Mouse (Mus musculus) midbrain, embryonic 11.5 days (tissue): ENCODE measurements around the gene 9430097D07Rik. TPM values are rescaled to one million over a fixed set of nuclear protein-coding genes. Genes with fewer than 3 reads are reported as not detected.

Experiments used
- ATAC-seq: fragments of 200-750 bp; cut with Nextera tagmentation; 2 replicates; pipeline ENCODE4 v1.8.0; 2017; ENCODE audit warnings: moderate TSS enrichment, moderate library complexity; ENCODE audit not compliant: low FRiP score
- DNase-seq: peaks from one replicate; pipeline ENCODE4 v3.0.0; 2015; ENCODE audit warnings: low spot score; ENCODE audit errors: missing footprints
- H3K27ac ChIP-seq: fragments of 300-500 bp; sonication (generic); 2 replicates; pipeline ENCODE4 v1.5.1; 2014; ENCODE audit warnings: low read depth, low read length
- H3K27me3 ChIP-seq: fragments of 300-500 bp; sonication (generic); 2 replicates; pipeline ENCODE4 v1.6.1; 2014; ENCODE audit warnings: mild to moderate bottlenecking, low read length, moderate library complexity, mixed read lengths; ENCODE audit not compliant: control insufficient read depth, insufficient read depth
- H3K36me3 ChIP-seq: fragments of 300-500 bp; sonication (generic); 2 replicates; pipeline ENCODE4 v1.6.1; 2014; ENCODE audit warnings: mild to moderate bottlenecking, low read length, moderate library complexity, mixed read lengths; ENCODE audit not compliant: control insufficient read depth, insufficient read depth
- H3K4me1 ChIP-seq: fragments of 300-500 bp; sonication (generic); 2 replicates; pipeline ENCODE4 v1.6.1; 2014; ENCODE audit warnings: low read length; ENCODE audit not compliant: control insufficient read depth, insufficient read depth
- H3K4me2 ChIP-seq: fragments of 300-500 bp; sonication (generic); 2 replicates; pipeline ENCODE4 v1.6.1; 2014; ENCODE audit warnings: mild to moderate bottlenecking, moderate library complexity
- H3K4me3 ChIP-seq: fragments of 300-500 bp; sonication (generic); 2 replicates; pipeline ENCODE4 v1.5.1; 2014; ENCODE audit warnings: low read depth, low read length
- H3K9ac ChIP-seq: fragments of 300-500 bp; sonication (generic); 2 replicates; pipeline ENCODE4 v1.6.1; 2014; ENCODE audit warnings: low read length
- H3K9me3 ChIP-seq: fragments of 300-500 bp; sonication (generic); 2 replicates; pipeline ENCODE4 v1.6.1; 2016; ENCODE audit warnings: low read length; ENCODE audit not compliant: control insufficient read depth
- WGBS: fragments of 180-500 bp; shearing (Covaris S2); extraction: QIAGEN DNeasy Blood & Tissue Kit; methylation state at CpG from one replicate; pipeline ENCODE4 v1.1.7; 2014; 5-methylcytosine and 5-hydroxymethylcytosine counted together
- polyA plus RNA-seq: library from polyadenylated mRNA; unstranded; fragments of >200 nt; fragmentation: Nextera tagmentation; extraction: Ambion mirVana; gene quantifications from 2 replicates; pipeline ENCODE4 v1.2.1, GENCODE M21; 2014

Gene 9430097D07Rik
- polyA plus RNA-seq, 1 experiment from 2014 or later, result 0.49 TPM

- no peak overlapping the region for H3K9ac ChIP-seq
- no peak overlapping the region for H3K4me2 ChIP-seq
- 91% methylated on average over 4 of the region's 4 CpGs for WGBS
- H3K4me3 ChIP-seq, result no peak overlapping the region
- H3K9me3 ChIP-seq, result no peaks in the 10 kb centered on the region
- ATAC-seq (no peak), DNase-seq (no peak)
- H3K27ac ChIP-seq, result no peak overlapping the region
- H3K27me3 ChIP-seq, result no peaks in the 10 kb centered on the region
- peaks cover 29% of the 10 kb centered on the region for H3K4me1 ChIP-seq
- H3K36me3 ChIP-seq, result no peaks in the 10 kb centered on the region; the same call in 1 of the 2 replicates
Measured at GRCm38 (mm10) chr2:32541986-32542573, 33.4 kb downstream of the 9430097D07Rik start.

- Histone ChIP-seq H3K4me1 (peaks cover 36% of the 10 kb centered on the region), H3K4me3 (no peak overlapping the region), H3K27me3 (no peaks in the 10 kb centered on the region), H3K9me3 (no peaks in the 10 kb centered on the region), H3K4me2 (no peak overlapping the region), H3K36me3 (no peaks in the 10 kb centered on the region; the same call in 1 of the 2 replicates), H3K27ac (no peak overlapping the region), H3K9ac (no peak overlapping the region)
- ATAC-seq (no peak), DNase-seq (no peak)
- 97% methylated on average over 2 of the region's 2 CpGs for WGBS
Measured at GRCm38 (mm10) chr2:32541333-32541908, 34.1 kb downstream of the 9430097D07Rik start.

- H3K27ac ChIP-seq, result no peak overlapping the region
- DNase-seq, result no peak
- no peak overlapping the region for H3K9ac ChIP-seq
- no peak overlapping the region for H3K4me3 ChIP-seq
- WGBS, result 85% methylated on average over 14 of the region's 14 CpGs
- no peaks in the 10 kb centered on the region for H3K9me3 ChIP-seq
- no peak overlapping the region for H3K4me2 ChIP-seq
- H3K36me3 ChIP-seq, result no peaks in the 10 kb centered on the region
- no peak for ATAC-seq
- peaks cover 44% of the 10 kb centered on the region for H3K4me1 ChIP-seq
- no peaks in the 10 kb centered on the region for H3K27me3 ChIP-seq
Measured at GRCm38 (mm10) chr2:32539452-32539981, 36.0 kb downstream of the 9430097D07Rik start.

- H3K4me2 ChIP-seq, result no peak overlapping the region
- H3K9ac ChIP-seq, result no peak overlapping the region; the same call in 1 of the 2 replicates
- no peaks in the 10 kb centered on the region for H3K9me3 ChIP-seq
- no peaks in the 10 kb centered on the region for H3K27me3 ChIP-seq
- H3K36me3 ChIP-seq, result no peaks in the 10 kb centered on the region
- no peak for DNase-seq
- H3K4me3 ChIP-seq, result no peak overlapping the region
- no peak for ATAC-seq
- H3K27ac ChIP-seq, result no peak overlapping the region
- H3K4me1 ChIP-seq, result peaks cover 53% of the 10 kb centered on the region
- WGBS, result 72% methylated on average over 4 of the region's 4 CpGs
Measured at GRCm38 (mm10) chr2:32538461-32538860, 37.0 kb downstream of the 9430097D07Rik start.

- no peaks in the 10 kb centered on the region for H3K27me3 ChIP-seq
- no peak for ATAC-seq
- H3K9me3 ChIP-seq, result no peaks in the 10 kb centered on the region
- H3K4me1 ChIP-seq, result peaks cover 53% of the 10 kb centered on the region
- peak overlapping the region; percentile 79 for H3K4me2 ChIP-seq
- peak overlapping the region; percentile 91 for H3K9ac ChIP-seq
- 84% methylated on average over 5 of the region's 5 CpGs for WGBS
- H3K4me3 ChIP-seq, result peak overlapping the region; percentile 80
- no peak for DNase-seq
- H3K27ac ChIP-seq, result no peak overlapping the region
- H3K36me3 ChIP-seq, result no peaks in the 10 kb centered on the region
Measured at GRCm38 (mm10) chr2:32537941-32538340, 37.5 kb downstream of the 9430097D07Rik start.

- Histone ChIP-seq H3K4me1 (peaks cover 53% of the 10 kb centered on the region), H3K9me3 (no peaks in the 10 kb centered on the region), H3K27me3 (no peaks in the 10 kb centered on the region), H3K27ac (0 out of 2 replicates have a peak overlapping the region, but pooled peaks have one; percentile 48), H3K4me3 (peak overlapping the region; percentile 80), H3K36me3 (no peaks in the 10 kb centered on the region), H3K9ac (peak overlapping the region; percentile 91), H3K4me2 (peak overlapping the region; percentile 79)
- WGBS, result 10% methylated on average over 9 of the region's 9 CpGs
- DNase-seq (peak; percentile 84), ATAC-seq (no peak)
Measured at GRCm38 (mm10) chr2:32537360-32537905, 38.1 kb downstream of the 9430097D07Rik start.

GRCm38 (mm10) chr2:32536634-32537359, 38.7 kb downstream of the 9430097D07Rik start:
- H3K4me3 ChIP-seq, result peak overlapping the region; percentile 80
- no peaks in the 10 kb centered on the region for H3K27me3 ChIP-seq
- H3K4me2 ChIP-seq, result peak overlapping the region; percentile 79
- H3K9me3 ChIP-seq, result no peaks in the 10 kb centered on the region
- peak; percentile 93 for DNase-seq
- H3K36me3 ChIP-seq, result no peaks in the 10 kb centered on the region
- no peak for ATAC-seq
- H3K4me1 ChIP-seq, result peaks cover 53% of the 10 kb centered on the region
- peak overlapping the region; percentile 48; the same call in 1 of the 2 replicates for H3K27ac ChIP-seq
- peak overlapping the region; percentile 91 for H3K9ac ChIP-seq
- WGBS, result 4% methylated on average over 11 of the region's 11 CpGs

GRCm38 (mm10) chr2:32536086-32536633, 39.3 kb downstream of the 9430097D07Rik start:
- no peaks in the 10 kb centered on the region for H3K9me3 ChIP-seq
- peaks cover 53% of the 10 kb centered on the region for H3K4me1 ChIP-seq
- ATAC-seq (no peak), DNase-seq (peak; percentile 92)
- WGBS, result 2% methylated on average over 14 of the region's 14 CpGs
- H3K27ac ChIP-seq, result no peak overlapping the region; the same call in 1 of the 2 replicates
- H3K27me3 ChIP-seq, result no peaks in the 10 kb centered on the region
- H3K4me3 ChIP-seq, result peak overlapping the region; percentile 80
- H3K9ac ChIP-seq, result peak overlapping the region; percentile 91
- no peaks in the 10 kb centered on the region for H3K36me3 ChIP-seq
- H3K4me2 ChIP-seq, result peak overlapping the region; percentile 79
